Comparison of ENCODE assay signal across 12 mouse cellular contexts in genomic region chr3:151575292-151575691, GRCm38 (mm10).
"Had no signal": no experiment of that assay in that cellular context is flagged by ENCODE, and none has a peak within 500 bp of the region (broad histone marks: within the 10 kb centered on the region; RNA-seq: fewer than 3 reads in every experiment).

No protein-coding gene starts in this region.

- ATAC-seq: midbrain, embryonic 16.5 days had no signal

- DNase-seq: lung, adult 18-20 months; lung, embryonic 14.5 days; lung, postnatal 10 days; lung, postnatal 4 days; midbrain, embryonic 14.5 days; right cerebral cortex, adult 18-20 months; right cerebral cortex, postnatal 14 days; spleen, adult 18-20 months; thymus, adult 18-20 months; thymus, postnatal 14 days; thymus, postnatal 36 days had no signal
